Mouse (Mus musculus) heart, adult 2 months (tissue): Measurements from ENCODE around the gene Mprip. TPM values are rescaled to one million over a fixed set of nuclear protein-coding genes. Genes with fewer than 3 reads are reported as not detected.

Experiments
- DNase-seq, 2 experiments: peaks; one replicate each; pipeline ENCODE4 v3.0.0; 2021
- H3K27ac ChIP-seq: fragments of 200-600 bp; 2 replicates; pipeline ENCODE4 v1.8.1; 2022
- H3K27me3 ChIP-seq: fragments of 200-500 bp; 2 replicates; pipeline ENCODE4 v1.6.1; 2012; ENCODE audit warnings: mild to moderate bottlenecking, low read length, inconsistent platforms, mixed read lengths; ENCODE audit not compliant: control insufficient read depth, insufficient read depth
- H3K36me3 ChIP-seq: fragments of 200-500 bp; 2 replicates; pipeline ENCODE4 v1.6.1; 2012; ENCODE audit warnings: low read length, inconsistent platforms; ENCODE audit not compliant: control insufficient read depth, insufficient read depth
- H3K4me1 ChIP-seq: fragments of 200-500 bp; 2 replicates; pipeline ENCODE4 v1.6.1; 2011; ENCODE audit warnings: low read length; ENCODE audit not compliant: control insufficient read depth, insufficient read depth
- H3K4me3 ChIP-seq: fragments of 200-600 bp; 2 replicates; pipeline ENCODE4 v1.8.1; 2022
- H3K79me2 ChIP-seq: fragments of 200-500 bp; replicated peaks from 2 replicates; pipeline ENCODE4 v1.6.1; 2012; ENCODE audit warnings: mild to moderate bottlenecking, inconsistent platforms, low read length, moderate library complexity, mixed read lengths; ENCODE audit not compliant: control insufficient read depth, insufficient read depth
- H3K9ac ChIP-seq: fragments of 200-500 bp; 2 replicates; pipeline ENCODE4 v1.6.1; 2012; ENCODE audit warnings: low read depth, mild to moderate bottlenecking, control low read depth, inconsistent platforms, low read length, mixed read lengths
- CTCF ChIP-seq: fragments of 200-600 bp; IDR thresholded peaks from 2 replicates; pipeline ENCODE4 v1.8.1; 2022; ENCODE audit warnings: antibody characterized with exemption, mild to moderate bottlenecking, moderate library complexity
- EP300 ChIP-seq: fragments of 200-500 bp; IDR thresholded peaks from 2 replicates; pipeline ENCODE4 v1.6.1; 2011; ENCODE audit warnings: low read depth, low read length, control low read depth; ENCODE audit not compliant: insufficient read depth
- POLR2A ChIP-seq: fragments of 200-500 bp; IDR thresholded peaks from 2 replicates; pipeline ENCODE4 v1.6.1; 2011; ENCODE audit warnings: mild to moderate bottlenecking, low read depth, low read length, control low read depth; ENCODE audit not compliant: insufficient read depth
- WGBS: fragments of 180-500 bp; shearing (Covaris S2); methylation state at CpG from one replicate; pipeline ENCODE4 v1.1.7; 2018; 5-methylcytosine and 5-hydroxymethylcytosine counted together
- intact Hi-C: fragments of 180-260 bp; cut with DNase I; formaldehyde crosslinking; loops from one replicate; pipeline ENCODE4 v1.15.1; 2025
- polyA plus RNA-seq: library from polyadenylated mRNA; depleted of rRNA; stranded (reverse); fragments of >200 nt; gene quantifications from 2 replicates; pipeline ENCODE4 v1.2.3, GENCODE M21; 2012
- total RNA-seq, 2 experiments: library from RNA; stranded (reverse); gene quantifications; 2 replicates each; pipeline ENCODE4 v1.2.3; 2021

The Mprip gene
- total and polyA plus RNA-seq, 3 experiments = 77.1 to 142 (median 132) TPM

DNA sequence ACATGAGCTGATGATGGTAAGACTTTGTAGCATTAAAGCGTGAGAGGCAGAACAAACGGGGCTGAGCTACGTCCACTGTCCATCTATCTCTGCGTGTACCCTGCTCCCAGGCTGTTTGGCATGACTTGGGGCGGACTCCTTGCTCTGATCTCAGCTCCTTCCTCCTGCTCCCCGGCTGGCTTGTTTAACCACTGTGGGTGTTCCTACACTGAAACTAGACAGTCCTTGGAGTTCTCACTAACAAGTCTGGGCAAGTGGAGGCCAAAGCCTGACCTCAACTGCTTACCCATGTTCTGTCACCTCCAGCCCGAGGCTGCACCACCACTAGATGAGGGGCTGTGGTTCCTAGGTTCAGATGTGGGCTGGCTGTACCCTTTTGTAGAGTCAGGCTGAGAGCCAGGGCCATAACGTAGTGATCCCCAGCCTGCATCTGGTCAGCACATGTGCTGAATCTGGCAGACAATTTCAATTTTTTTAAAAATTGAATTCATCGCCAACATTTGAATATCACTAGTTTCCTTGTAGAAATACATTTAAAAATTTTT, 25.8 kb upstream of the Mprip start:
- no peak for TF ChIP-seq EP300
- no peak for TF ChIP-seq POLR2A
- TF ChIP-seq CTCF = no peak
- Histone ChIP-seq H3K9ac (no peak overlapping the region), H3K4me1 (peaks cover 16% of the 10 kb centered on the region), H3K36me3 (no peaks in the 10 kb centered on the region), H3K27me3 (no peaks in the 10 kb centered on the region), H3K27ac (no peak overlapping the region), H3K4me3 (no peak overlapping the region), H3K79me2 (no peaks in the 10 kb centered on the region)
- peak in 1 of 2 experiments; percentile 11 for DNase-seq
- intact Hi-C loops = no loop called here
- 80% methylated on average over 9 of the region's 9 CpGs for WGBS

DNA sequence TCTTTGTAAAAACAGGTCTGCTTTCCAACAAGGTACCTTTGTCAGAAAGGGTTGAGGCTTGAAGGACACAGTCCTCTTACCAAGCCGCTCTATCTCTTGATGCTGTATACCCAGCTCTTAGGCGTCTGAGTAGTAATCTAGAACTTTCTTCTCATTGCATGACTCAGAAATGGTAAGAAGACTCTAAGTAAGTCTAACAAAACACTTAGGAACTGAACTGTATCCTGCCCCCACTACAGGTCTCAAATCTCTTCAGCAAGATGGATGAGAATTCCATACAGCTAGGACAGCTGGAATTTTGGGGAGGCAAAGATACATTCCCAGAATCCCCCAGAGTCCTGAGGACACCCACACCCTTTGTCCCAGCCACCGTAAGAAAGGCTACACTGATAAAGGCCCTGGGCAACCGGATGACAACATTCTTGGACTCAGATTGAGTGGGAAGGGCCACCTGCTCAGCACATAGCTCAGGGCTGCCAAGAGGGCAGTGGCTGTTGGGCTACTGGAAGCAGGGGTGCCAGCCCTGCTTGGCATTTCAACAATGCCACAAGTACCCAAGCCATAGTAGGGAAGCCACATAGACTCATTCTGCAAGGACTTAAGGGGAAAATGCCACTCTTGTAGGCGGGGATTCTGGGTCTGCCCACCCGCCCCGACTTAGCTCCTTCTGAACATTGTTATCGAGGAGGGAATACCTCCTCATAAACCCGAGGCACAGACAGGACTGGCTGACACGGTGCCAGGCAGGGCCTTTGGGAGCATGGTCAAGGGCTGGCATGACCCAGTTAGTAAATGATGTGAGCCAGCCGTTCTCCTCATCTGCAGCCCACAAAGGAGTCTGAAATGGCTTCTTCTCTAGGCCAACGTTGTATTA, 25.0 kb upstream of the Mprip start:
- Histone ChIP-seq H3K79me2 (no peaks in the 10 kb centered on the region), H3K27ac (peak overlapping the region; percentile 9; the same call in 1 of the 2 replicates), H3K9ac (no peak overlapping the region), H3K27me3 (no peaks in the 10 kb centered on the region), H3K4me1 (peaks cover 16% of the 10 kb centered on the region), H3K36me3 (no peaks in the 10 kb centered on the region), H3K4me3 (no peak overlapping the region)
- peak in 1 of 2 experiments; percentile 52 for DNase-seq
- TF ChIP-seq EP300 (no peak), POLR2A (no peak), CTCF (no peak)
- WGBS = 54% methylated on average over 12 of the region's 12 CpGs
- intact Hi-C loops = loop anchor here (2.0 kb wide), 1 partner anchor 25 kb away; the partner anchor contains the start of gene Mprip

GRCm38 (mm10) chr11:59636695-59637414, 24.2 kb upstream of the Mprip start:
- no peak overlapping the region for H3K4me3 ChIP-seq
- peak in 1 of 2 experiments; percentile 32 for DNase-seq
- H3K36me3 ChIP-seq = no peaks in the 10 kb centered on the region
- 50% methylated on average over 7 of the region's 7 CpGs for WGBS
- H3K79me2 ChIP-seq = no peaks in the 10 kb centered on the region
- no peak overlapping the region; the same call in 1 of the 2 replicates for H3K27ac ChIP-seq
- no peak for TF ChIP-seq CTCF
- no peak for TF ChIP-seq POLR2A
- TF ChIP-seq EP300 = no peak
- H3K4me1 ChIP-seq = peaks cover 16% of the 10 kb centered on the region
- H3K9ac ChIP-seq = no peak overlapping the region
- intact Hi-C loops = loop anchor here (2.0 kb wide), 1 partner anchor 24 kb away; the partner anchor contains the start of gene Mprip
- H3K27me3 ChIP-seq = no peaks in the 10 kb centered on the region

DNA sequence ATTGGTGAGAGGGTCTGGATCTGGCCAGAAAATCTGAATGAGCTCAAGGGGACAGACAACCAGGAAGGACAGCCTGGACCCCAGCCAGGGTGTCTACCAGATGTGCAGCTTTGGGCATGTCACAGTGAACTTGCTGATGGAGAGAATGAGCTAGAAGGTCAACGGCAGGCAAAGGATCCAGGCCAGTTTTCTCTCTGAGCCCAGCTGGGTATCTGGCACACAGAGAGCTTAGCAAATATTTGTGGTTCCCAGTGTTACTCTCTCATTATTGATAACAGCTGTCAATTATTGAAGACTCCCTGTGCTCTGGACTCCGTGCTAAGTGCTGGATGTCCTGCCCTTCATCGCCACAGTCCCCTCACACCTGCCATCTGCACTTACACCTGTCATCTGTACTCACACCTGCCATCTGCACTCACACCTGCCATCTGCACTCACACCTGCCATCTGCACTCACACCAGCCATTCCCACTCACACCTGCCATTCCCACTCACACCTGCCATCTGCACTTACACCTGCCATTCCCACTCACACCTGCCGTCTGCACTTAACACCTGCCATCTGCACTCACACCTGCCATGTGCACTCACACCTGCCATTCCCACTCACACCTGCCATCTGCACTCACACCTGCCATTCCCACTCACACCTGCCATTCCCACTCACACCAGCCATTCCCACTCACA, 21.0 kb upstream of the Mprip start:
- no peaks in the 10 kb centered on the region for H3K27me3 ChIP-seq
- no peak for DNase-seq
- H3K36me3 ChIP-seq = no peaks in the 10 kb centered on the region
- intact Hi-C loops = no loop called here
- no peaks in the 10 kb centered on the region for H3K79me2 ChIP-seq
- peaks cover 14% of the 10 kb centered on the region for H3K4me1 ChIP-seq
- no peak overlapping the region for H3K9ac ChIP-seq
- TF ChIP-seq CTCF (no peak), EP300 (no peak), POLR2A (no peak)
- 76% methylated on average over 4 of the region's 4 CpGs for WGBS
- no peak overlapping the region for H3K4me3 ChIP-seq
- H3K27ac ChIP-seq = no peak overlapping the region

DNA sequence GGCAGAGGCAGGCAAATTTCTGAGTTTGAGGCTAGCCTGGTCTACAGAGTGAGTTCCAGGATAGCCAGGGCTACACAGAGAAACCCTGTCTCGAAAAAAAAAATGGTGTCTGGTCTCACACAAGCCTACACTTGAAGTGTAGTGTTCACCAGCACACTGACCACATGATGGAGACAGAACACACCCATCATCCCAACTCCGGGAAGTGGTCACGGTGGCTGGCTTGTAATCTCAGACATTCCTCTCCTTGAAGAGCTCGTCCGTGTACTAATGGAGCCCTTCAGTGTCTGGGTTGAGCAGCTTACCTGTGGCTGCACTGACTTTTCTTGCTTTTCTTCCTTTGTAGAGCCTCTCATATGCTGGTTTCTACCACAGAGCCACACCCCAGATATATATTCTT, 19.9 kb upstream of the Mprip start:
- TF ChIP-seq CTCF = peak; percentile 69
- TF ChIP-seq EP300 = peak; percentile 70; the same call in 1 of the 2 replicates
- no peak for TF ChIP-seq POLR2A
- Histone ChIP-seq H3K27ac (no peak overlapping the region), H3K4me3 (no peak overlapping the region), H3K27me3 (no peaks in the 10 kb centered on the region), H3K9ac (no peak overlapping the region), H3K4me1 (peaks cover 9% of the 10 kb centered on the region), H3K79me2 (no peaks in the 10 kb centered on the region), H3K36me3 (no peaks in the 10 kb centered on the region)
- intact Hi-C loops = loop anchor here (1.0 kb wide), 1 partner anchor 105 kb away; no protein-coding TSS in a partner anchor
- 15% methylated on average over 5 of the region's 5 CpGs for WGBS
- peak in 1 of 2 experiments; percentile 16 for DNase-seq
